Mouse (Mus musculus) liver, postnatal 0 days (tissue): ENCODE measurements around the gene Tmed1.

Experiments
- CTCF ChIP-seq: sonication (generic); IDR thresholded peaks from 2 replicates; pipeline ENCODE4 v1.5.1; 2016; ENCODE audit warnings: antibody characterized with exemption, low read depth
- EP300 ChIP-seq: IDR thresholded peaks from 2 replicates; pipeline ENCODE4 v1.6.1; 2016; ENCODE audit warnings: antibody characterized with exemption, low read depth, mild to moderate bottlenecking

GRCm38 (mm10) chr9:21527100-21527801 is 17.2 kb upstream of the Tmed1 start:
- no peak for TF ChIP-seq CTCF
- TF ChIP-seq EP300 = no peak
